Mouse (Mus musculus): Measurements from ENCODE around the gene Sept6. TPM values are rescaled to one million over a fixed set of nuclear protein-coding genes. Genes with fewer than 3 reads are reported as not detected.
A peak's percentile ranks its signal among the peaks of the same experiment; 100 is the strongest.

Sept6 gene
- total RNA-seq (2017), result 66.4 and 77.8 TPM in 2 replicates

DNA sequence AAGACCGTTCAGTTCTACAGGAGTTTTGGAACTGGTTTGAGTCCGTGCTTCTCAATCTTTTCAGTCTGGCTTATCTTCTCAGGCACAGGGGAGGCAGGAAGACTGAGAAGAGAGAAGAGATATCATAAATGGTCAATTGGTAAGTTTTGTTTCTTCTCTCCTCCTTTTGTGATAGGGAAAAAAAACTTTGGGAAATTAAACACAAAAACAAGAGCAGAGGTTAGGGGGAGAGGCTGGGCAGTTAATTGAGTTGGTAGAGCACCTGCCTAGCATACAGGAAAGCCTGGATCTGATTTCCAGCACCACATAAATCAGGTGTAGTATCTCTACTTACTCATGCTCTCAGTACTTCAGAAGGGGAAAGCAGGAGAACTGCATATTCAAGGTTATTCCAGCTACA lies at the start of gene Sept6:
Gene Sept6 (minus strand): TSS at position 101 of the 400 bp plus-strand sequence.
- no peak for ATAC-seq (replicated peaks; ENCODE audit: low read depth, poor library complexity, severe bottlenecking)

GRCm38 (mm10) chrX:37028378-37028777 lies 36.8 kb upstream of the Sept6 start:
- no peak for ATAC-seq (replicated peaks; ENCODE audit: low read depth, poor library complexity, severe bottlenecking)

GRCm38 (mm10) chrX:37023652-37024309 lies 32.2 kb upstream of the Sept6 start:
- ATAC-seq (replicated peaks; ENCODE audit: low read depth, poor library complexity, severe bottlenecking), result no peak

DNA sequence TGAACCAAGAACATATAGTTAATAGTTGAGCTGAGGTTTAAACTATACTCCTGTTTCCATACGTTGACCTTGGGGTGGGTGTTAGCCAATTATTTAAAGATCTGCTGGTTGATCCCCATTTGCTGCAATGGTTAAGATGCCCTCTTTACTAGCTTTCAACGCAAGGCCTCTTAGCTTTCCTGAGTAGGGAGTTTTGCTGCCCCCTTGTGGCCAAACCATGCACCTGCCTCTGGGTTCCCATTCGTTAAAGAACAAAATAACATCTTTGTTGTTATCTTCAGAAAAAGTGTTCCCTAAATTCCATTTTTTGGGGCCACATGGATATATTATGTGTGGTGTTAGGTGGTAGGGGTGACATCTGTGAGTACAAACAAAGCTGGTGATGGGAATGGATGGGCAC lies 31.1 kb upstream of the Sept6 start:
- peak; percentile 84 for ATAC-seq (replicated peaks; ENCODE audit: low read depth, poor library complexity, severe bottlenecking)

- no peak for ATAC-seq (replicated peaks; ENCODE audit: low read depth, poor library complexity, severe bottlenecking)
These were observed 27.5 kb upstream of the Sept6 start for GRCm38 (mm10) chrX:37019045-37019444.

- no peak for ATAC-seq (replicated peaks; ENCODE audit: low read depth, poor library complexity, severe bottlenecking)
These were observed 26.6 kb upstream of the Sept6 start for GRCm38 (mm10) chrX:37018150-37018654.

DNA sequence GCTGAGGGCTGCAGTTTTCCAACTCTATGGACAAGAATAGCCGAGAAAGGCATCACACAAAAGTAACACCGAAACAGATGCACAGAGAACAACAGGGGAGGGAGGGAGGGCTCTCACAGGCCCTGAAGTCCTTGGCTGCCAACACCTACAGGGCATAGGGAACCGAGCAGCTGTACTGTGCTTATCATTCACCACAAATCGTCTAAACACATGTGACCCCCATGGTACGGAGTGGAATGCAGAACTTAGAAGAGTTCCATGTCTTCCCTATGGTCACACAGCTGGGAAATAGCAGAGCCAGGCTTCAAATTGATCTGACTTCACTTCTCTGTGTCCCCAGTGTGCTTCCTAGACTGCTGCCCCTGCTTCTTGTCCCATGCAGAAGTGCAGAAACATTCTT lies 22.3 kb upstream of the Sept6 start:
- no peak for ATAC-seq (replicated peaks; ENCODE audit: low read depth, poor library complexity, severe bottlenecking)

DNA sequence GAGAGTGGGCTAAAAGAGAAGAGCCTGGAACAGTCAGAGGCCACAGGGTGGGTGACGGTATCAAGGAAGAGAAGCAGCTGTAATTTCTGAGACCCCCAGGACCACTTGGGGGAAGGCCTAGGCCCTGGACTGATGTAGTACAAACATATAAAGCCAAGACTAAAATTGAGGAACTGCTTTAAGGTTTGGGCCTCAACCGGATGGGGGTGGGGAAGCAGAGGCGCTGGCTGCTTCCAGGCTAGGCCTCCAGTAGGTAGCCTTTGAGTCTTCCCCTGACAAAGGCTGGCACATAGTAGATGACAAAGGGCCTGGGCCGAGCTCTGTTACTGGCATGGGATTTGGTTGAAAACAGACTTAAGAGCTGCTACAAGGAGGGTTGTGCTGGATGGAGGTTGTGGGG lies 555 bp downstream of the Sept6 start:
- peak; percentile 43 for ATAC-seq (replicated peaks; ENCODE audit: low read depth, poor library complexity, severe bottlenecking)

DNA sequence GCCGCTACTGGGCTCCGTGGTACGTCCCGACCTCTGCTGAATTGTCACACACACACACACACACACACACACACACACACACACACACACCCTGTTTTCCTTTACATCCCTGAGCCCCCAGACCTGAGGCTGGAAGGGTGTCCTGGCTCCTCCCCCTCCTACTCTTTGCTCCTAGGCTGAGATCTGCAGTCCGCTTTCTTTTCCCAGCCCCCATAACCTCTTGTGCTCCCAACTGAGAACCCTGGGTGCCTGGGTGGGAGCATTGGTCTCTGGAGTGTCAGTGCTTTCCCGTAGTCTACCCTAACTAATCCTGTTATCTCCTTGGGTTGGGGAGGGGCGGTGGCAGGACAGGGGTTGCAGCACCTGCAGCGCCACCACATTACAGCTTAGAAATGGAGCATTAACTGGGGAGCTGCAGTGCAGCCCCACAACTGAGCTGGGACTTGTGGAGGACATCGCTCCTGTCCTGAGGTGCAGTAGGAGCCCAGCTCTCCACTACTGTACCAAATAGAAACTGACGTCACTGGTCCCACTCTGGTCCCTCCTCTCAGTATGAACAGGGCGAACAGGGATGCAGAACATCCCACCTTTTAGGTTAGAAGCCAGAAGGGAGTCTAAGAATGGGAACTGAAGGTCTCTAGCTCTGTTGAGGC lies 1.7 kb downstream of the Sept6 start:
- ATAC-seq (replicated peaks; ENCODE audit: low read depth, poor library complexity, severe bottlenecking), result 0 out of 2 replicates have a peak, but pooled peaks have one; percentile 5

GRCm38 (mm10) chrX:36989234-36989751 lies 2.3 kb downstream of the Sept6 start:
- peak; percentile 93 for ATAC-seq (replicated peaks; ENCODE audit: low read depth, poor library complexity, severe bottlenecking)

GRCm38 (mm10) chrX:36988754-36989153 lies 2.8 kb downstream of the Sept6 start:
- ATAC-seq (replicated peaks; ENCODE audit: low read depth, poor library complexity, severe bottlenecking), result no peak

- ATAC-seq (replicated peaks; ENCODE audit: low read depth, poor library complexity, severe bottlenecking), result no peak
These were observed 3.7 kb downstream of the Sept6 start for GRCm38 (mm10) chrX:36987851-36988250.

- no peak for ATAC-seq (replicated peaks; ENCODE audit: low read depth, poor library complexity, severe bottlenecking)
These were observed 6.6 kb downstream of the Sept6 start for GRCm38 (mm10) chrX:36985041-36985440.

DNA sequence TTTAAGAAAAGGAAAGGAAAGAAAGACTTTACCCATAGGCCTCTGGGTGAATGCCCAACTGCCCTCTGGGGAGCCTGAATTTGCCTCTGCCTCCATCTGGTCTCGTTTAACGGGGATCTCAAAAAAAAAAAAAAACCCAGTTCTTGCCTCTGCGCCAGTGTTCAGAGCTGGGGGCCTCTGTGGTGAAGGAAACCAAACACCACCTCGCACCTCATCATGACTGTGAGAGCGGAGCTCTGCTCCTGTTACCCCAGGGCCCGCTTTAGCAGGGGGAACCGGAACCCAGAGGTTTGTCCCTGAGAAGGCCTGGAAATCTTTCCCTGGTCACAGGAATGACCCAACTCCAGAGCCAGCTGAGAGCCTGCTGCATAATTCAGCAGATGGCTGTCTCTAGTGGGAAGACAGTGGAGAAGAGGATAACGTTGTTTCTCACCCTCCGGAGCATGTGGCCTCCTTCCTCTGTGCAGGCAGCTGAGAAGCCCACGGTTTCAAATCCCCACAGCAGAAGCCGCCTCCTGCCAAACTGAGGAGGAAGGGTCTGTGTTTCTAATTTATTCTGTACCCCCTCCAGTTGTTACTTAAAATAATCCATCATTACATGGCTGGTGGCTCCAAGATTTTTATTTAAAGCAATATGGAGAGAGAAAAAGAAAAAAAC lies 7.8 kb downstream of the Sept6 start:
- peak; percentile 42 for ATAC-seq (replicated peaks; ENCODE audit: low read depth, poor library complexity, severe bottlenecking)

GRCm38 (mm10) chrX:36982892-36983653 lies 8.5 kb downstream of the Sept6 start:
- ATAC-seq (replicated peaks; ENCODE audit: low read depth, poor library complexity, severe bottlenecking), result peak; percentile 53

DNA sequence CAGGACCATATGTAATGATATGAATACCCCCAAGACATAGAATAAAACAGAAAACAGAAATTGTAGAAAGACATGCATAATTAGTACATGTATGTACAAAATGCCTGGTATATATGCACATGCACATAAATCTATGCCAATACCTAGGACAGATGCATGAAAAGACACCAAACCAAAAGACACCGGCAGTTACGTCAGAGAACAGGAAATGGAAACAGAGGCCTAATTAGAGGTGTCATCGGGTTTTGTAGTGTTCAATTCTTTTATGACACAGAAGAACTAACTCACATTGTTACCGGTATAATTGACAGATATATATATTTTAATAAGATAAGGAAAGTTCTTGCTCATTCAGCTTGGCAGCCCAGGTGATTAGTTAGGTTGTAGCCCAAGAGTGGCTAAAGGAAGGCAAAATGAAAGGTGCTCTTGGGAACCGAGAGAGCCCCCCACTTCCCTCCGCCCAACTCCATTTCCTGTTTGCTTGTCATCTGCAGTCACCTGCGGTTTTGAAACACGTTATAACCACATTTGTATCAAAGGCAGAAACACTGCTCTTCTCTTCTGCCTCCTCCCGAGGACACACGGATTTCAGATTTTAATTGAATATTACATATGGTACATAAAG lies 10.9 kb downstream of the Sept6 start:
- ATAC-seq (replicated peaks; ENCODE audit: low read depth, poor library complexity, severe bottlenecking), result peak; percentile 45

GRCm38 (mm10) chrX:36977863-36978262 lies 13.7 kb downstream of the Sept6 start:
- no peak for ATAC-seq (replicated peaks; ENCODE audit: low read depth, poor library complexity, severe bottlenecking)

DNA sequence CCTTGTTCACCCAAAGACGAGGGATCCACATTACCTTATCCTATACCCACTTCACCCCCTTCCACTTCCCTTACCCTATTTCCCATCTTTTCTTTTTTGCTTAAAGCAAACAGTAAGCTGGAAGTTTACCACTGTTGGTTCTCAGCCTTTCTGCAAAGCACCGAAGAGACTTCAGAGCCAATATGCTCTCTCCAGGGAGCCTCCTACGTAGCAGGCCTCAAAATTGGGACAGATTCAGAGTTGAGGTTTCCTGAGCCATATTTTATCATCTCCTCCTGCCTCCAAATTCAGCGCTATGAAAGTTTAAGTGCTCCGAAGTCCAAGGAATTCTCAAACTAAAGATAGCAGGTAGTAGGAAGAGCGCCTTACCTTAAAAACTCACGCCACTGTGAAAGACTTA lies 14.6 kb downstream of the Sept6 start:
- no peak for ATAC-seq (replicated peaks; ENCODE audit: low read depth, poor library complexity, severe bottlenecking)

DNA sequence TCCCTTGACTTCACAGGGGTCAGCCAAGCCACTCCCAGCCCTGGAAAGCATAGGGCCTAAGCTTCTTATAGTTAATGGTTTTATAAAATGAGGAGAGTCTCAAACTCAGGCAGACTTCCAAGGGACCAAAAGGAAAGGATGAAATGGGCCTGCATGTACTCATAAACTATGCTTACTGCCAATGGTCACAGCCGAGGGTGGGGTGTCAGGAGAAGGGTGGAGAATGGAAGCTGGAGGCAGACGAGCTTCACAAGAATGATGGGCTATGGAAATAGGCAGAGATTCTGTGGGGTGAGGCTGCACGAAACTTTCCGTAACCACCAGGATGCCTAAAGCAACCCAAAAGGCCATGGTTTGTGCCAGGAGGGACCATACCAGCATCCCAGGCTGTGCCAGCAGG lies 15.3 kb downstream of the Sept6 start:
- no peak for ATAC-seq (replicated peaks; ENCODE audit: low read depth, poor library complexity, severe bottlenecking)

DNA sequence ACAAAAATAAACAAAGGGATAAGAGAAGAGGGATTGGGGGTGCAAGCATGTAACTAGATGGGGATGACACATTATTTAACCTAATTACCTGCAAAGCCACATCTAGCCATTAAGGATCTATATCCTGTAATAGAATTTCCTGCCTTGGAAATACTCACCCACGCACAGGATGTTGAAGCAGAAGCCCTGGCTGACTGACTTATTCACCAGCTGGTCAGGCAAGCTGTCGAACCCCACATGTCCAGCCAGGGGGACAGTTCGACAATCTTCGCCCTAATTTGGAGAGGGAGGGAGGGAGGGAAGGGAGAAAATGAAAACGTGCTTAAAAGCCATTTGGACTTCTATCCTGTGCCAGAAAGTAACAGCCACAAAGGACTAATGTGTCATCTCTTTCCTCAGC lies 16.7 kb downstream of the Sept6 start:
- ATAC-seq (replicated peaks; ENCODE audit: low read depth, poor library complexity, severe bottlenecking), result no peak

All from common myeloid progenitor, adult 5-6 weeks (primary cell).